Mouse (Mus musculus): ENCODE results near the gene Ly6g5b. TPM values are rescaled to one million over a fixed set of nuclear protein-coding genes. Genes with fewer than 3 reads are reported as not detected.

Ly6g5b gene
- polyA plus RNA-seq, 1 experiment from 2014 or later, result 0.85 TPM

GRCm38 (mm10) chr17:35121871-35122303 is 6.7 kb upstream of the Ly6g5b start, which contains the start of gene Csnk2b:
Csnk2b (minus strand) TSS chr17:35122053.
- Histone ChIP-seq H3K9ac (peak within 1 kb of the TSS; percentile 84), H3K9me3 (no peaks in the 10 kb centered on the region), H3K4me2 (replicated peaks) (peak within 1 kb of the TSS; percentile 94), H3K4me1 (replicated peaks) (peaks cover 25% of the 10 kb centered on the region), H3K27me3 (replicated peaks) (no peaks in the 10 kb centered on the region), H3K36me3 (peaks cover 18% of the 10 kb centered on the region), H3K4me3 (replicated peaks) (peak within 1 kb of the TSS; percentile 68), H3K27ac (peak within 1 kb of the TSS; percentile 89)
- under 1% methylated on average over 19 of the region's 19 CpGs for WGBS
- no peak for ATAC-seq

GRCm38 (mm10) chr17:35121143-35121799 is 6.0 kb upstream of the Ly6g5b start, which contains the start of gene Gpank1:
Gpank1 (plus strand) TSS chr17:35121455.
- Histone ChIP-seq H3K4me2 (replicated peaks) (peak within 1 kb of the TSS; percentile 94), H3K36me3 (peaks cover 20% of the 10 kb centered on the region), H3K9me3 (no peaks in the 10 kb centered on the region), H3K9ac (peak within 1 kb of the TSS; percentile 84), H3K4me1 (replicated peaks) (peaks cover 21% of the 10 kb centered on the region), H3K27me3 (replicated peaks) (no peaks in the 10 kb centered on the region), H3K27ac (peak within 1 kb of the TSS; percentile 89), H3K4me3 (replicated peaks) (peak within 1 kb of the TSS; percentile 68)
- WGBS, result under 1% methylated on average over 50 of the region's 50 CpGs
- ATAC-seq, result peak; percentile 95

- no peak; the same call in 1 of the 2 replicates for ATAC-seq
- H3K9me3 ChIP-seq, result no peaks in the 10 kb centered on the region
- 0% methylated on average over 33 of the region's 33 CpGs for WGBS
- H3K4me2 ChIP-seq (replicated peaks), result peak overlapping the region; percentile 94
- H3K27ac ChIP-seq, result peak overlapping the region; percentile 64
- H3K36me3 ChIP-seq, result peaks cover 24% of the 10 kb centered on the region
- H3K9ac ChIP-seq, result peak overlapping the region; percentile 84
- H3K4me1 ChIP-seq (replicated peaks), result peaks cover 21% of the 10 kb centered on the region
- H3K27me3 ChIP-seq (replicated peaks), result no peaks in the 10 kb centered on the region
- peak overlapping the region; percentile 68 for H3K4me3 ChIP-seq (replicated peaks)
Observed at GRCm38 (mm10) chr17:35120745-35121142, 5.5 kb upstream of the Ly6g5b start.

GRCm38 (mm10) chr17:35111774-35112173 is 3.5 kb downstream of the Ly6g5b start:
- Histone ChIP-seq H3K9ac (no peak overlapping the region), H3K4me3 (replicated peaks) (no peak overlapping the region), H3K27ac (no peak overlapping the region), H3K27me3 (replicated peaks) (no peaks in the 10 kb centered on the region), H3K9me3 (no peaks in the 10 kb centered on the region), H3K4me1 (replicated peaks) (no peaks in the 10 kb centered on the region), H3K36me3 (peaks cover 15% of the 10 kb centered on the region; the same call in 1 of the 2 replicates), H3K4me2 (replicated peaks) (no peak overlapping the region)
- 82% methylated on average over 9 of the region's 9 CpGs for WGBS
- no peak for ATAC-seq

- Histone ChIP-seq H3K36me3 (no peaks in the 10 kb centered on the region), H3K4me2 (replicated peaks) (no peak within 1 kb of the TSS), H3K9me3 (no peaks in the 10 kb centered on the region), H3K4me3 (replicated peaks) (no peak within 1 kb of the TSS), H3K27me3 (replicated peaks) (no peaks in the 10 kb centered on the region), H3K27ac (no peak within 1 kb of the TSS), H3K9ac (no peak within 1 kb of the TSS), H3K4me1 (replicated peaks) (peaks cover 11% of the 10 kb centered on the region; the same call in 1 of the 2 replicates)
- WGBS, result 82% methylated on average over 6 of the region's 6 CpGs
- no peak for ATAC-seq
Observed at GRCm38 (mm10) chr17:35108097-35108496, 7.1 kb downstream of the Ly6g5b start, which contains the start of gene Ly6g5c. Ly6g5c (plus strand) TSS chr17:35108279.

GRCm38 (mm10) chr17:35106522-35106921 is 8.7 kb downstream of the Ly6g5b start:
- no peaks in the 10 kb centered on the region for H3K9me3 ChIP-seq
- H3K27me3 ChIP-seq (replicated peaks), result no peaks in the 10 kb centered on the region
- H3K4me3 ChIP-seq (replicated peaks), result no peak overlapping the region
- ATAC-seq, result no peak
- peaks cover 22% of the 10 kb centered on the region for H3K4me1 ChIP-seq (replicated peaks)
- no peak overlapping the region for H3K4me2 ChIP-seq (replicated peaks)
- H3K27ac ChIP-seq, result no peak overlapping the region
- no peak overlapping the region for H3K9ac ChIP-seq
- peaks cover 7% of the 10 kb centered on the region for H3K36me3 ChIP-seq
- 65% methylated on average over 3 of the region's 3 CpGs for WGBS

GRCm38 (mm10) chr17:35105740-35106389 is 9.4 kb downstream of the Ly6g5b start:
- no peak overlapping the region for H3K27ac ChIP-seq

GRCm38 (mm10) chr17:35104754-35105153 is 10.5 kb downstream of the Ly6g5b start:
- no peak overlapping the region for H3K27ac ChIP-seq
- no peaks in the 10 kb centered on the region for H3K27me3 ChIP-seq (replicated peaks)
- 71% methylated on average over 6 of the region's 6 CpGs for WGBS
- H3K9me3 ChIP-seq, result no peaks in the 10 kb centered on the region
- H3K36me3 ChIP-seq, result peaks cover 20% of the 10 kb centered on the region
- H3K4me2 ChIP-seq (replicated peaks), result no peak overlapping the region
- no peak overlapping the region for H3K4me3 ChIP-seq (replicated peaks)
- H3K9ac ChIP-seq, result no peak overlapping the region
- ATAC-seq, result no peak
- peaks cover 29% of the 10 kb centered on the region for H3K4me1 ChIP-seq (replicated peaks)

More at GRCm38 (mm10) chr17:35105740-35106389, 9.4 kb downstream of the Ly6g5b start:
- Histone ChIP-seq H3K36me3 (peaks cover 14% of the 10 kb centered on the region), H3K9me3 (no peaks in the 10 kb centered on the region), H3K9ac (no peak overlapping the region), H3K4me1 (replicated peaks) (peaks cover 24% of the 10 kb centered on the region), H3K27me3 (replicated peaks) (no peaks in the 10 kb centered on the region), H3K4me3 (replicated peaks) (no peak overlapping the region), H3K4me2 (replicated peaks) (0 out of 2 replicates have a peak overlapping the region, but pooled peaks have one; percentile 12)
- ATAC-seq, result no peak
- WGBS, result 29% methylated on average over 13 of the region's 13 CpGs

- Histone ChIP-seq H3K36me3 (peaks cover 26% of the 10 kb centered on the region), H3K9me3 (no peaks in the 10 kb centered on the region), H3K4me2 (replicated peaks) (no peak overlapping the region), H3K27me3 (replicated peaks) (no peaks in the 10 kb centered on the region), H3K27ac (peak overlapping the region; percentile 64; the same call in 1 of the 2 replicates), H3K9ac (no peak overlapping the region), H3K4me1 (replicated peaks) (peaks cover 34% of the 10 kb centered on the region), H3K4me3 (replicated peaks) (no peak overlapping the region)
- 88% methylated on average over 7 of the region's 7 CpGs for WGBS
- no peak for ATAC-seq
Observed at GRCm38 (mm10) chr17:35104079-35104478, 11.1 kb downstream of the Ly6g5b start.

- WGBS, result 46% methylated on average over 6 of the region's 6 CpGs
- Histone ChIP-seq H3K4me1 (replicated peaks) (peaks cover 35% of the 10 kb centered on the region), H3K9ac (peak overlapping the region; percentile 8; the same call in 1 of the 2 replicates), H3K27me3 (replicated peaks) (no peaks in the 10 kb centered on the region), H3K4me2 (replicated peaks) (0 out of 2 replicates have a peak overlapping the region, but pooled peaks have one; percentile 9), H3K9me3 (no peaks in the 10 kb centered on the region), H3K36me3 (peaks cover 32% of the 10 kb centered on the region), H3K4me3 (replicated peaks) (no peak overlapping the region), H3K27ac (peak overlapping the region; percentile 73)
- peak; percentile 75 for ATAC-seq
Observed at GRCm38 (mm10) chr17:35103221-35103690, 12.0 kb downstream of the Ly6g5b start.

GRCm38 (mm10) chr17:35102299-35102698 is 12.9 kb downstream of the Ly6g5b start:
- H3K27ac ChIP-seq, result peak overlapping the region; percentile 73; the same call in 1 of the 2 replicates
- H3K9me3 ChIP-seq, result no peaks in the 10 kb centered on the region
- peaks cover 37% of the 10 kb centered on the region for H3K36me3 ChIP-seq
- 71% methylated on average over 8 of the region's 8 CpGs for WGBS
- peaks cover 35% of the 10 kb centered on the region for H3K4me1 ChIP-seq (replicated peaks)
- 0 out of 2 replicates have a peak overlapping the region, but pooled peaks have one; percentile 1 for H3K9ac ChIP-seq
- H3K4me2 ChIP-seq (replicated peaks), result no peak overlapping the region
- no peak overlapping the region for H3K4me3 ChIP-seq (replicated peaks)
- no peak for ATAC-seq
- no peaks in the 10 kb centered on the region for H3K27me3 ChIP-seq (replicated peaks)

GRCm38 (mm10) chr17:35101161-35101560 is 14.1 kb downstream of the Ly6g5b start:
- no peak for ATAC-seq
- peaks cover 49% of the 10 kb centered on the region for H3K36me3 ChIP-seq
- peaks cover 34% of the 10 kb centered on the region for H3K4me1 ChIP-seq (replicated peaks)
- H3K4me3 ChIP-seq (replicated peaks), result no peak overlapping the region
- WGBS, result 86% methylated on average over 11 of the region's 11 CpGs
- no peak overlapping the region for H3K27ac ChIP-seq
- H3K9me3 ChIP-seq, result no peaks in the 10 kb centered on the region
- H3K4me2 ChIP-seq (replicated peaks), result no peak overlapping the region
- no peak overlapping the region for H3K9ac ChIP-seq
- no peaks in the 10 kb centered on the region for H3K27me3 ChIP-seq (replicated peaks)
